Mouse (Mus musculus) myocyte (in vitro differentiated cells): Measurements from ENCODE around the gene Prrx1. TPM values are rescaled to one million over a fixed set of nuclear protein-coding genes. Genes with fewer than 3 reads are reported as not detected.

Source experiments
- H3K27me3 ChIP-seq: one replicate; pipeline ENCODE4 v1.6.1; 2011; ENCODE audit not compliant: control insufficient read depth, insufficient read depth, insufficient read length
- H3K36me3 ChIP-seq: one replicate; pipeline ENCODE4 v1.6.1; 2011; ENCODE audit not compliant: control insufficient read depth, insufficient read depth
- H3K4me2 ChIP-seq: one replicate; pipeline ENCODE4 v1.6.1; 2011; ENCODE audit warnings: low read depth, control low read depth
- H3K4me3 ChIP-seq: one replicate; pipeline ENCODE4 v1.5.1; 2011; ENCODE audit warnings: mild to moderate bottlenecking, control low read depth, moderate library complexity
- H3K79me2 ChIP-seq: one replicate; pipeline ENCODE4 v1.6.1; 2011; ENCODE audit not compliant: control insufficient read depth, insufficient read depth
- H3ac ChIP-seq: one replicate; pipeline ENCODE4 v1.6.1; 2011; ENCODE audit not compliant: control insufficient read depth, insufficient read length
- CEBPB ChIP-seq: IDR thresholded peaks from 2 replicates; pipeline ENCODE4 v1.6.1; 2011; ENCODE audit warnings: mild to moderate bottlenecking, moderate library complexity; ENCODE audit not compliant: poor library complexity, insufficient read depth, severe bottlenecking
- E2F4 ChIP-seq: IDR thresholded peaks from one replicate; pipeline ENCODE4 v1.6.1; 2011; ENCODE audit warnings: mild to moderate bottlenecking, control low read depth, moderate library complexity; ENCODE audit not compliant: insufficient read depth
- MAX ChIP-seq: IDR thresholded peaks from one replicate; pipeline ENCODE4 v1.6.1; 2011; ENCODE audit warnings: low read depth, mild to moderate bottlenecking, control low read depth
- MYOD1 ChIP-seq, 3 experiments: IDR thresholded peaks; one replicate each; pipeline ENCODE4 v1.6.1; 2011; ENCODE audit warnings: control low read depth in 2 of 3, low read depth in 2 of 3, mild to moderate bottlenecking in 2 of 3, moderate library complexity in 1 of 3; ENCODE audit not compliant: insufficient read length in 2 of 3, control insufficient read depth in 1 of 3
- MYOG ChIP-seq, 3 experiments: IDR thresholded peaks; one replicate each; pipeline ENCODE4 v1.6.1; 2011; ENCODE audit warnings: control low read depth in 2 of 3, low read depth in 2 of 3, mild to moderate bottlenecking in 2 of 3; ENCODE audit not compliant: insufficient read length in 2 of 3, control insufficient read depth in 1 of 3, insufficient read depth in 1 of 3
- POLR2A ChIP-seq: IDR thresholded peaks from one replicate; pipeline ENCODE4 v1.6.1; 2011; ENCODE audit warnings: low read depth, mild to moderate bottlenecking, control low read depth, moderate library complexity; ENCODE audit not compliant: insufficient read length
- POLR2AphosphoS2 ChIP-seq: IDR thresholded peaks from one replicate; pipeline ENCODE4 v1.6.1; 2011; ENCODE audit warnings: low read depth, control low read depth; ENCODE audit not compliant: insufficient read length
- REST ChIP-seq: IDR thresholded peaks from one replicate; pipeline ENCODE4 v1.6.1; 2011; ENCODE audit warnings: mild to moderate bottlenecking, control low read depth, moderate library complexity; ENCODE audit not compliant: insufficient read depth, insufficient read length
- SRF ChIP-seq: IDR thresholded peaks from one replicate; pipeline ENCODE4 v1.6.1; 2011; ENCODE audit warnings: low read depth; ENCODE audit not compliant: control insufficient read depth, insufficient read length
- TCF12 ChIP-seq: IDR thresholded peaks from one replicate; pipeline ENCODE4 v1.6.1; 2011; ENCODE audit warnings: mild to moderate bottlenecking, control low read depth; ENCODE audit not compliant: poor library complexity, insufficient read depth, severe bottlenecking
- TCF3 ChIP-seq: IDR thresholded peaks from one replicate; pipeline ENCODE4 v1.6.1; 2011; ENCODE audit warnings: low read depth, control low read depth; ENCODE audit not compliant: insufficient read length
- USF1 ChIP-seq: IDR thresholded peaks from one replicate; pipeline ENCODE4 v1.6.1; 2011; ENCODE audit warnings: low read depth, mild to moderate bottlenecking, control low read depth, moderate library complexity
- polyA plus RNA-seq: library from polyadenylated mRNA; unstranded; fragments of >200 nt; fragmentation: generic; extraction: Trizol; gene quantifications from one replicate; pipeline ENCODE4 v1.2.1, GENCODE M21; 2012; ENCODE audit warnings: missing spikeins

Prrx1 gene
- polyA plus RNA-seq, 1 experiment = 7.0 TPM

- no peaks in the 10 kb centered on the region for H3K79me2 ChIP-seq
- H3K36me3 ChIP-seq = no peaks in the 10 kb centered on the region
- no peak overlapping the region for H3ac ChIP-seq
- TF ChIP-seq MAX = no peak
- no peak for TF ChIP-seq TCF3
- TF ChIP-seq USF1 = no peak
- no peak for TF ChIP-seq CEBPB
- H3K4me2 ChIP-seq = no peak overlapping the region
- H3K4me3 ChIP-seq = no peak overlapping the region
- no peaks in the 10 kb centered on the region for H3K27me3 ChIP-seq
Measured at GRCm38 (mm10) chr1:163252796-163253195, 60.7 kb downstream of the Prrx1 start.

GRCm38 (mm10) chr1:163252331-163252730 lies 61.2 kb downstream of the Prrx1 start:
- no peaks in the 10 kb centered on the region for H3K27me3 ChIP-seq
- H3K36me3 ChIP-seq = no peaks in the 10 kb centered on the region
- no peak overlapping the region for H3K4me2 ChIP-seq
- H3K4me3 ChIP-seq = no peak overlapping the region
- no peaks in the 10 kb centered on the region for H3K79me2 ChIP-seq
- no peak overlapping the region for H3ac ChIP-seq
- TF ChIP-seq POLR2AphosphoS2 (no peak), SRF (peak; percentile 86)

GRCm38 (mm10) chr1:163251766-163252165 lies 61.7 kb downstream of the Prrx1 start:
- H3K4me3 ChIP-seq = no peak overlapping the region
- H3K79me2 ChIP-seq = no peaks in the 10 kb centered on the region
- no peaks in the 10 kb centered on the region for H3K27me3 ChIP-seq
- no peak overlapping the region for H3ac ChIP-seq
- H3K4me2 ChIP-seq = no peak overlapping the region
- no peaks in the 10 kb centered on the region for H3K36me3 ChIP-seq
- no peak for TF ChIP-seq SRF
- no peak for TF ChIP-seq REST
- TF ChIP-seq POLR2AphosphoS2 = no peak
- TF ChIP-seq POLR2A = no peak
- no peak for TF ChIP-seq CEBPB
- peak in 2 of 3 experiments; percentile 56 for TF ChIP-seq MYOD1 (IDR thresholded peaks at IDR 0.05; ENCODE audit: control insufficient read depth in 1 of 3, insufficient read length in 2 of 3, low read depth in 2 of 3)
- TF ChIP-seq TCF3 = no peak
- peak in 1 of 3 experiments; percentile 25 for TF ChIP-seq MYOG (IDR thresholded peaks at IDR 0.05; ENCODE audit: control insufficient read depth in 1 of 3, insufficient read depth in 1 of 3, insufficient read length in 2 of 3, low read depth in 2 of 3)
- no peak for TF ChIP-seq MAX
- no peak for TF ChIP-seq USF1
- TF ChIP-seq E2F4 = no peak
- no peak for TF ChIP-seq TCF12

DNA sequence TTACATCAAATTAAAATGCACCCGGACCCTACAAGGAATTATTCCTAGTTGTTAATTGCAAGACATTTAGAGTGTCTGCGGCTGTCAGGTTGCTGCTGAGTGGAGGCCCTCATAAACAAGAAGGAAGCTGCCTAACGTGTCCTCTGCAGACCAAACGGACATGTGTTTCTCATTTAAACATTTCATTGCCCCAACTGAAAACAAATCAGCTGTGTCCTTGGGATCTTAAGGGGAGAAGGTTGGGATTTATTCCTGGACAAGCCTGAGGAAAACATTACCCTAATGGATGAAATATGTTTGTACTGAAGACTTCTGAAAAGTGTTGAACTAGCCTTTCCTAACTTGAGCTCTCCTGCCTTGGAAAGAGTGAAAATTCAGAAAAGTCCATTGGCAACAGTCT lies 74.6 kb downstream of the Prrx1 start:
- H3K4me3 ChIP-seq = no peak overlapping the region
- H3K36me3 ChIP-seq = no peaks in the 10 kb centered on the region
- H3K4me2 ChIP-seq = no peak overlapping the region
- H3K27me3 ChIP-seq = no peaks in the 10 kb centered on the region
- no peak overlapping the region for H3ac ChIP-seq
- no peak for TF ChIP-seq MYOG (IDR thresholded peaks at IDR 0.05; ENCODE audit: control insufficient read depth in 1 of 3, insufficient read depth in 1 of 3, insufficient read length in 2 of 3, low read depth in 2 of 3)
- no peak for TF ChIP-seq POLR2A
- no peak for TF ChIP-seq TCF12
- no peak for TF ChIP-seq POLR2AphosphoS2
- no peak for TF ChIP-seq E2F4
- TF ChIP-seq MYOD1 (IDR thresholded peaks at IDR 0.05; ENCODE audit: control insufficient read depth in 1 of 3, insufficient read length in 2 of 3, low read depth in 2 of 3) = no peak
- TF ChIP-seq USF1 = no peak
- no peak for TF ChIP-seq REST
- no peak for TF ChIP-seq SRF
- no peak for TF ChIP-seq TCF3
- no peak for TF ChIP-seq CEBPB
- TF ChIP-seq MAX = no peak
- no peaks in the 10 kb centered on the region for H3K79me2 ChIP-seq

DNA sequence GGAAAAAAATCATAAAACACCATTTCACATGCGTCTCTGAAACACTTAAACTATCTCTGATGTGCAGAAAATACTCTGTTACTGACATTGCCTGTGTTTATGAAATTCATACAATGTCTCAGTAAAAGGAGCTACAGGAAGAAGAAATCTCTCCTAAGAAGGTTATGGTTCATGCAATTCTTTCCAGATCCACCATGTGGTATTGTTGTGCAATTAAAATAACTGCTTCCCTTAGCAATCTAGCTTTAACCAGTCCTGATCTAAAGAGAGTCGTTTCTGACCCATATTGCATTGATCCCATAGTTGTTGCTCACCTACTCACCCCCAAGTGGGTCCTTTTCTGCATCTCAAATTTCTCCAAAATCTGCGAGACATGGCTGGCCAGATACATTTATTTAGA lies 82.3 kb downstream of the Prrx1 start:
- Histone ChIP-seq H3ac (no peak overlapping the region), H3K36me3 (no peaks in the 10 kb centered on the region), H3K4me2 (no peak overlapping the region), H3K79me2 (no peaks in the 10 kb centered on the region), H3K27me3 (no peaks in the 10 kb centered on the region), H3K4me3 (no peak overlapping the region)
- TF ChIP-seq USF1 (no peak), MYOD1 (IDR thresholded peaks at IDR 0.05; ENCODE audit: control insufficient read depth in 1 of 3, insufficient read length in 2 of 3, low read depth in 2 of 3) (no peak), TCF3 (no peak), E2F4 (no peak), POLR2A (no peak)

DNA sequence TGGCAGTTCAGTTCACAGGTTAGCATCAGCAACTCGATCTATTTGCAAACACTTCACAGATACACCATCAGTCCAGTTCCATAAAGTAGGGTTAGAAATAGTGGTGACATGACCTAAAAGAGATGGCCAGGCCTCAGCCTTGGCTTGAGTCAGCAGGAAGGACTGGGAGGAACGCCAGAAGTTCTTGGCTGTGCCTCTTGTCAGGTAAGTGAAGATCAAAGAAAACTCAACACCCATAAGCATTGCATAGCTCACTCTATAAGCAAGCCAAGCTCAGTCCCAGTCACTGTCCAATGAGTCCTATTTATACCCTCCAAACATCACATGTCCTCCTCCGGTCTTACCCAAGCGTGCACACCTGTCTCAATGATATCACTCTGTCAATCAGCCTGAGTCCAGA lies 87.2 kb downstream of the Prrx1 start:
- Histone ChIP-seq H3K27me3 (no peaks in the 10 kb centered on the region), H3K79me2 (no peaks in the 10 kb centered on the region), H3ac (no peak overlapping the region), H3K36me3 (no peaks in the 10 kb centered on the region), H3K4me2 (no peak overlapping the region), H3K4me3 (no peak overlapping the region)
- TF ChIP-seq MYOD1 (IDR thresholded peaks at IDR 0.05; ENCODE audit: control insufficient read depth in 1 of 3, insufficient read length in 2 of 3, low read depth in 2 of 3) = peak in 2 of 3 experiments; percentile 13 to 70
- TF ChIP-seq POLR2AphosphoS2 = no peak
- peak in 1 of 3 experiments; percentile 2 for TF ChIP-seq MYOG (IDR thresholded peaks at IDR 0.05; ENCODE audit: control insufficient read depth in 1 of 3, insufficient read depth in 1 of 3, insufficient read length in 2 of 3, low read depth in 2 of 3)
